ENCODE assay signal across 28 mouse cellular contexts in genomic region chr9:46173919-46174318, GRCm38 (mm10). TPM values are rescaled to one million over a fixed set of nuclear protein-coding genes. Genes with fewer than 3 reads are reported as not detected.
DNase-seq lines count a peak whose midpoint lies in the region; ATAC-seq and TF ChIP-seq lines count a peak whose summit lies in the region.
"Had no signal": no experiment of that assay in that cellular context is flagged by ENCODE, and none has a peak within 500 bp of the region (broad histone marks: within the 10 kb centered on the region; RNA-seq: fewer than 3 reads in every experiment).

No protein-coding gene starts in this region.

- peaks cover 11% of the 10 kb centered on the region for H3K36me3 ChIP-seq in embryonic facial prominence, embryonic 13.5 days

- H3K9me3 ChIP-seq in embryonic facial prominence, embryonic 13.5 days = no peaks in the 10 kb centered on the region
- H3K9me3 ChIP-seq: heart, embryonic 10.5 days; heart, embryonic 15.5 days; hindbrain, embryonic 12.5 days; liver, embryonic 13.5 days; neural tube, embryonic 12.5 days had no signal

- ATAC-seq in embryonic facial prominence, embryonic 13.5 days (ENCODE audit: insufficient number of reproducible peaks, insufficient read depth, low FRiP score, low TSS enrichment, low read depth) = no peak
- no peak for ATAC-seq in inflammation-experienced regulatory T-cells, adult 6 months
- ATAC-seq: forebrain, embryonic 14.5 days; hindbrain, postnatal 0 days; intestine, postnatal 0 days; lung, postnatal 0 days had no signal

- no peak overlapping the region for H3K4me3 ChIP-seq in layer of hippocampus, adult 2 months
- no peak overlapping the region for H3K4me3 ChIP-seq in embryonic facial prominence, embryonic 13.5 days
- H3K4me3 ChIP-seq: heart, embryonic 10.5 days; heart, embryonic 15.5 days; hindbrain, embryonic 12.5 days; liver, embryonic 13.5 days; neural tube, embryonic 12.5 days had no signal

- 0 out of 2 replicates have a peak overlapping the region, but pooled peaks have one; percentile 15 for H3K27ac ChIP-seq in layer of hippocampus, adult 2 months
- H3K27ac ChIP-seq in embryonic facial prominence, embryonic 13.5 days = 0 out of 2 replicates have a peak overlapping the region, but pooled peaks have one; percentile 1
- H3K27ac ChIP-seq: heart, embryonic 10.5 days; heart, embryonic 15.5 days; hindbrain, embryonic 12.5 days; hindbrain, postnatal 0 days; liver, embryonic 13.5 days; neural tube, embryonic 12.5 days had no signal

- H3K4me2 ChIP-seq in embryonic facial prominence, embryonic 13.5 days = no peak overlapping the region
- H3K4me2 ChIP-seq: heart, embryonic 15.5 days; hindbrain, embryonic 12.5 days; liver, embryonic 13.5 days; neural tube, embryonic 12.5 days had no signal

- 76% methylated on average over 6 of the region's 6 CpGs for WGBS in embryonic facial prominence, embryonic 13.5 days

- no peaks in the 10 kb centered on the region for H3K27me3 ChIP-seq in embryonic facial prominence, embryonic 13.5 days
- H3K27me3 ChIP-seq: heart, embryonic 15.5 days; hindbrain, embryonic 12.5 days; liver, embryonic 13.5 days; neural tube, embryonic 12.5 days had no signal

- intact Hi-C loops in left cerebral cortex, postnatal 25 days (cut with DNase I) = no loop called here

- no peak for DNase-seq in layer of hippocampus, adult 2 months (ENCODE audit: low spot score in 2 of 2)
- no peak for DNase-seq in layer of hippocampus, adult 11-12 months (ENCODE audit: low spot score)
- peak; percentile 69 for DNase-seq in induced T-regulatory cell, adult 2 months (ENCODE audit: low read depth)
- peak; percentile 30 for DNase-seq in naive thymus-derived CD4-positive, alpha-beta T cell, adult 2 months (ENCODE audit: low read depth)
- no peak for DNase-seq in left cerebral cortex, postnatal 25 days (ENCODE audit: low spot score in 2 of 2)
- DNase-seq: adrenal gland, postnatal 14 days; B cell, adult 2 months; cerebellum, adult 9-11 months; embryo, embryonic 11 days; gastrocnemius, postnatal 14 days; heart, postnatal 36 days; kidney, postnatal 25 days; liver, embryonic 13.5 days; lung, adult 18-20 months; lung, postnatal 4 days; midbrain, embryonic 14.5 days; thymus, postnatal 14 days had no signal

- TF ChIP-seq CTCF in layer of hippocampus, adult 2 months (conservative IDR thresholded peaks at IDR 0.05) = no peak

- no peak overlapping the region for H3K9ac ChIP-seq in embryonic facial prominence, embryonic 13.5 days
- H3K9ac ChIP-seq: heart, embryonic 15.5 days; hindbrain, embryonic 12.5 days; liver, embryonic 13.5 days; neural tube, embryonic 12.5 days had no signal

- H3K4me1 ChIP-seq in embryonic facial prominence, embryonic 13.5 days = peaks cover 44% of the 10 kb centered on the region
- H3K4me1 ChIP-seq: neural tube, embryonic 12.5 days had no signal

RNA-seq across cellular contexts. Expression of gene Apoa1, which starts 54.5 kb away (rescaled TPM):
- total RNA-seq in layer of hippocampus, adult 2 months (2021) = not detected
- 1.3 and 69.1 TPM in 2 replicates for polyA plus RNA-seq in embryonic facial prominence, embryonic 13.5 days (2015; fragmentation: Nextera tagmentation; extraction: Ambion mirVana)
- not detected for polyA plus RNA-seq in inflammation-experienced regulatory T-cells, adult 6 months (2017; shearing (Covaris generic))
- total RNA-seq in left cerebral cortex, postnatal 25 days (2021) = not detected
- total RNA-seq: gastrocnemius, postnatal 14 days; granulocyte monocyte progenitor cell, adult 5-6 weeks; heart, postnatal 36 days had no signal

Comparison
In these comparisons a context has a peak if more than half of its experiments do, and no peak if none do; other contexts are left out.
1. DNase-seq: peak in induced T-regulatory cell, adult 2 months (single experiment) and naive thymus-derived CD4-positive, alpha-beta T cell, adult 2 months (single experiment); none in layer of hippocampus, adult 2 months (0 of 2), layer of hippocampus, adult 11-12 months (single experiment) and left cerebral cortex, postnatal 25 days (0 of 2).